Mouse (Mus musculus) MEL (cell line): ENCODE results near the gene St6galnac5. TPM values are rescaled to one million over a fixed set of nuclear protein-coding genes. Genes with fewer than 3 reads are reported as not detected.

Experiments used
- DNase-seq: peaks from one replicate; pipeline ENCODE4 v3.0.0; 2011; ENCODE audit warnings: low read depth, low spot score
- H3K27ac ChIP-seq: 2 replicates; pipeline ENCODE4 v1.5.1; 2012; ENCODE audit warnings: low read depth, mild to moderate bottlenecking, control low read depth, low read length, moderate library complexity; ENCODE audit not compliant: control insufficient read depth
- H3K27me3 ChIP-seq, 2 experiments: fragments of 150-350 bp in 1 of 2; sonication (generic) in 1 of 2; 2 replicates each; pipeline ENCODE4 v1.6.1; 2012; ENCODE audit warnings: low read length in 2 of 2, mild to moderate bottlenecking in 2 of 2, improper control_type of control experiment in 1 of 2, moderate library complexity in 1 of 2; ENCODE audit not compliant: insufficient read depth in 2 of 2, control insufficient read depth in 1 of 2
- H3K36me3 ChIP-seq, 2 experiments: 2 replicates each; pipeline ENCODE4 v1.6.1; 2012 to 2014; ENCODE audit warnings: low read length in 2 of 2, improper control_type of control experiment in 1 of 2, inconsistent platforms in 1 of 2, mild to moderate bottlenecking in 1 of 2; ENCODE audit not compliant: insufficient read depth in 2 of 2, control insufficient read depth in 1 of 2
- H3K4me1 ChIP-seq, 2 experiments: fragments of 150-350 bp in 1 of 2; sonication (generic) in 1 of 2; 2 replicates each; pipeline ENCODE4 v1.6.1; 2012; ENCODE audit warnings: low read length in 2 of 2, improper control_type of control experiment in 1 of 2, mild to moderate bottlenecking in 1 of 2; ENCODE audit not compliant: insufficient read depth in 2 of 2, control insufficient read depth in 1 of 2
- H3K4me3 ChIP-seq, 2 experiments: fragments of 150-350 bp in 1 of 2; sonication (generic) in 1 of 2; 2 replicates each; pipeline ENCODE4 v1.5.1; 2012; ENCODE audit warnings: low read depth in 2 of 2, low read length in 2 of 2, mild to moderate bottlenecking in 2 of 2, moderate library complexity in 2 of 2, control low read depth in 1 of 2, improper control_type of control experiment in 1 of 2; ENCODE audit not compliant: control insufficient read depth in 1 of 2, insufficient read depth in 1 of 2
- H3K79me2 ChIP-seq: 2 replicates; pipeline ENCODE4 v1.6.1; 2012; ENCODE audit warnings: mild to moderate bottlenecking, low read length, moderate library complexity; ENCODE audit not compliant: control insufficient read depth, poor library complexity, insufficient read depth
- H3K9ac ChIP-seq: 2 replicates; pipeline ENCODE4 v1.6.1; 2012; ENCODE audit warnings: low read depth, mild to moderate bottlenecking, control low read depth, low read length, moderate library complexity; ENCODE audit not compliant: control insufficient read depth, poor library complexity, severe bottlenecking
- H3K9me3 ChIP-seq: fragments of 150-350 bp; sonication (generic); replicated peaks from 2 replicates; pipeline ENCODE4 v1.6.1; 2012; ENCODE audit warnings: mild to moderate bottlenecking, low read length, improper control_type of control experiment, moderate library complexity; ENCODE audit not compliant: insufficient read depth
- CHD1 ChIP-seq: IDR thresholded peaks from 2 replicates; pipeline ENCODE4 v1.6.1; 2012; ENCODE audit warnings: low read depth, mild to moderate bottlenecking, inconsistent platforms, low read length, improper control_type of control experiment
- CHD2 ChIP-seq: IDR thresholded peaks from 2 replicates; pipeline ENCODE4 v1.6.1; 2011; ENCODE audit warnings: low read length, improper control_type of control experiment
- CTCF ChIP-seq, 3 experiments: IDR thresholded peaks in 2 of 3; conservative IDR thresholded peaks in 1 of 3; 2 replicates each; pipeline ENCODE4 v1.5.1; 2011 to 2012; ENCODE audit warnings: low read length in 3 of 3, low read depth in 2 of 3, mild to moderate bottlenecking in 2 of 3, improper control_type of control experiment in 1 of 3, inconsistent platforms in 1 of 3, mixed read lengths in 1 of 3, moderate library complexity in 1 of 3; ENCODE audit not compliant: control insufficient read depth in 1 of 3, insufficient read depth in 1 of 3, poor library complexity in 1 of 3, severe bottlenecking in 1 of 3
- E2F4 ChIP-seq: IDR thresholded peaks from 2 replicates; pipeline ENCODE4 v1.6.1; 2011; ENCODE audit warnings: low read depth, low read length, improper control_type of control experiment, borderline replicate concordance
- EP300 ChIP-seq, 2 experiments: IDR thresholded peaks; 2 replicates each; pipeline ENCODE4 v1.6.1; 2011; ENCODE audit warnings: improper control_type of control experiment in 2 of 2, low read length in 2 of 2, low read depth in 1 of 2, mild to moderate bottlenecking in 1 of 2
- HCFC1 ChIP-seq: IDR thresholded peaks from 2 replicates; pipeline ENCODE4 v1.6.1; 2012; ENCODE audit warnings: low read depth, mild to moderate bottlenecking, inconsistent platforms, low read length, improper control_type of control experiment, moderate library complexity
- JUND ChIP-seq: IDR thresholded peaks from 2 replicates; pipeline ENCODE4 v1.6.1; 2011; ENCODE audit warnings: low read depth, mild to moderate bottlenecking, improper control_type of control experiment, low read length
- MAX ChIP-seq: IDR thresholded peaks from 2 replicates; pipeline ENCODE4 v1.6.1; 2011; ENCODE audit warnings: low read length, improper control_type of control experiment
- MYB ChIP-seq: IDR thresholded peaks from 2 replicates; pipeline ENCODE4 v1.6.1; 2011; ENCODE audit warnings: mild to moderate bottlenecking, low read depth, low read length, improper control_type of control experiment
- MYC ChIP-seq: IDR thresholded peaks from 2 replicates; pipeline ENCODE4 v1.6.1; 2011; ENCODE audit warnings: low read depth, mild to moderate bottlenecking, low read length, improper control_type of control experiment, moderate library complexity
- NELFE ChIP-seq: IDR thresholded peaks from 2 replicates; pipeline ENCODE4 v1.6.1; 2011; ENCODE audit warnings: low read depth, low read length, improper control_type of control experiment
- RAD21 ChIP-seq: IDR thresholded peaks from 2 replicates; pipeline ENCODE4 v1.6.1; 2011; ENCODE audit warnings: mild to moderate bottlenecking, low read depth, low read length, improper control_type of control experiment
- SIN3A ChIP-seq: IDR thresholded peaks from 2 replicates; pipeline ENCODE4 v1.6.1; 2012; ENCODE audit warnings: low read length, improper control_type of control experiment, inconsistent platforms
- SMC3 ChIP-seq: IDR thresholded peaks from 2 replicates; pipeline ENCODE4 v1.6.1; 2011; ENCODE audit warnings: low read depth, low read length, improper control_type of control experiment
- TBP ChIP-seq: IDR thresholded peaks from 2 replicates; pipeline ENCODE4 v1.8.0; 2011; ENCODE audit warnings: low read depth, low read length, improper control_type of control experiment
- TCF12 ChIP-seq: IDR thresholded peaks from 2 replicates; pipeline ENCODE4 v1.6.1; 2014; ENCODE audit warnings: low read depth, mild to moderate bottlenecking, inconsistent platforms, low read length, improper control_type of control experiment, moderate library complexity
- UBTF ChIP-seq: IDR thresholded peaks from 2 replicates; pipeline ENCODE4 v1.6.1; 2012; ENCODE audit warnings: low read depth, mild to moderate bottlenecking, inconsistent platforms, low read length, improper control_type of control experiment, moderate library complexity, borderline replicate concordance; ENCODE audit not compliant: insufficient read depth
- ZC3H11A ChIP-seq: IDR thresholded peaks from 2 replicates; pipeline ENCODE4 v1.6.1; 2012; ENCODE audit warnings: low read depth, mild to moderate bottlenecking, inconsistent platforms, low read length, improper control_type of control experiment
- ZKSCAN1 ChIP-seq: IDR thresholded peaks from 2 replicates; pipeline ENCODE4 v1.6.1; 2012; ENCODE audit warnings: low read depth, mild to moderate bottlenecking, inconsistent platforms, low read length, improper control_type of control experiment, moderate library complexity
- polyA plus RNA-seq, 2 experiments: library from polyadenylated mRNA; stranded (reverse) in 1 of 2; unstranded in 1 of 2; fragments of >175 nt in 1 of 2; fragments of >200 nt in 1 of 2; gene quantifications; 2 replicates each; pipeline versions ENCODE4 v1.2.1 to v1.2.4; 2012; ENCODE audit warnings: low replicate concordance in 2 of 2, low read depth in 1 of 2; ENCODE audit not compliant: insufficient read length in 2 of 2, insufficient read depth in 1 of 2, missing spikeins in 1 of 2
- total RNA-seq: library from RNA; depleted of rRNA; stranded (reverse); fragments of 300-350 nt; gene quantifications from 2 replicates; pipeline ENCODE4 v1.2.3, GENCODE M21; 2012

St6galnac5 gene
- total and polyA plus RNA-seq, 3 experiments, result not detected

- peak; percentile 92 to 93 for TF ChIP-seq EP300 (IDR thresholded peaks at IDR 0.05; ENCODE audit: low read depth in 1 of 2, low read length in 2 of 2)
These were observed 31.7 kb downstream of the St6galnac5 start (continued) for GRCm38 (mm10) chr3:152950299-152950698.

DNA sequence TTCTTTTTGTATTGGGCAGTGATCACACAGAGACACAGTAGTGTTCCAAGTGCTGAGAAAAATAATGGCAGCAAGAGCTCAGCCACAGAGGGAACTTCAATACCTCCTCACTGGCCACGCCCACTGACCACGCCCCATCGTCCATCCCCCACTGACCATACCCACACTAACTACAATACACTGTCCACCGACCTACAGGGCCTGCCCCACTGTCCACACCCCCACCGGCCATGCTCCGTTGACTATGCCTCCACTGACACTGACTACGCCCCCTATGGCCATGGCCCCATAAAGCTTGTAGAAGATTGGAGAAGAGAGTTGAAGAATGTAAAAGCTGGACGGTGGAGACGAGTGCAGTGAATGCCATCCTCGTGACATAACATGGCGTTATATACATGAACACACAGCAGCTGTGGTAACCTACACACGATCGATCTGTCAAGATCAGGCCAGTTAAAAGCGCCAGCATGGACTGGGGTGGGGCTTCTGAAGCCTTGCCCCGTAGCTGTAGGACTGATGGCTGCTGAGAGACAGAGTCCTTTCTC lies 32.7 kb downstream of the St6galnac5 start:
- H3K79me2 ChIP-seq, result no peaks in the 10 kb centered on the region
- peaks cover 0 to 33% of the 10 kb centered on the region in 2 experiments; a peak in 2 of 4 replicates for H3K36me3 ChIP-seq
- peaks cover 17 to 55% of the 10 kb centered on the region in 2 experiments for H3K4me1 ChIP-seq
- no peaks in the 10 kb centered on the region for H3K27me3 ChIP-seq
- H3K9ac ChIP-seq, result peak overlapping the region; percentile 47
- peak overlapping the region; percentile 99 for H3K27ac ChIP-seq
- H3K4me3 ChIP-seq, result peak overlapping the region; percentile 27 to 30
- H3K9me3 ChIP-seq, result no peaks in the 10 kb centered on the region
- TF ChIP-seq TBP (no peak), MAX (peak; percentile 73; the same call in 1 of the 2 replicates), ZKSCAN1 (no peak), CHD1 (0 out of 2 replicates have a peak, but pooled peaks have one; percentile 53), TCF12 (0 out of 2 replicates have a peak, but pooled peaks have one; percentile 5), UBTF (no peak), RAD21 (no peak), CTCF (IDR thresholded peaks at IDR 0.05 in 2 of 3, conservative IDR thresholded peaks at IDR 0.05 in 1 of 3; ENCODE audit: control insufficient read depth in 1 of 3, insufficient read depth in 1 of 3, low read depth in 2 of 3, low read length in 3 of 3, poor library complexity in 1 of 3, severe bottlenecking in 1 of 3) (peak in 2 of 3 experiments; percentile 11 to 25; a peak in 3 of 6 replicates), MYB (no peak), NELFE (peak; percentile 40; the same call in 1 of the 2 replicates), SMC3 (no peak), MYC (0 out of 2 replicates have a peak, but pooled peaks have one; percentile 18), HCFC1 (peak; percentile 3; the same call in 1 of the 2 replicates), CHD2 (no peak), JUND (no peak), SIN3A (peak; percentile 51), E2F4 (no peak), ZC3H11A (0 out of 2 replicates have a peak, but pooled peaks have one; percentile 8)
- peak; percentile 71 for DNase-seq

GRCm38 (mm10) chr3:152948556-152948955 lies 33.5 kb downstream of the St6galnac5 start:
- peaks cover 0 to 33% of the 10 kb centered on the region in 2 experiments; a peak in 2 of 4 replicates for H3K36me3 ChIP-seq
- no peaks in the 10 kb centered on the region for H3K9me3 ChIP-seq
- H3K9ac ChIP-seq, result no peak overlapping the region
- no peaks in the 10 kb centered on the region for H3K79me2 ChIP-seq
- peak overlapping the region; percentile 99 for H3K27ac ChIP-seq
- TF ChIP-seq TBP (0 out of 2 replicates have a peak, but pooled peaks have one; percentile 17), JUND (no peak)
- peaks cover 17 to 49% of the 10 kb centered on the region in 2 experiments for H3K4me1 ChIP-seq
- no peak for DNase-seq
- H3K27me3 ChIP-seq, result no peaks in the 10 kb centered on the region
- no peak overlapping the region for H3K4me3 ChIP-seq
